In the genomic region with DNA sequence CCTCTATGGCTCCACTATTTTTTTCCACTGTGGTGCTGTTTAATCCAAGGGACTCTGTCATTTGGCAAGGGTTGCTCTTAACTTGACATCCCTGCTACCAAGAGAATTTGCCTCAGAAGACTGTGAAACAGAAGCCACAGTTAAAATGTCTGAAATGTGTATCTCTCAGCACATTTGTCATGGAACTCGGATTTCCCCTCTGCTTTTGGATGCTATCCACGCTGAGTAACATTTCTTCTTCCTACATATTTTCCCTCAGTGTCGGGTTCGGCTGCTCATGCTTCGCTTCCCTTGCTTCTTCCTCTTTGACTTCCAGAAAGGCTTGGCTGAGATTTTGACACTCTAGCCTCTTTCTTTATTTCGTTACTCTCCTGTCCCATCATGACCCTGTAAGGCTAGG, we compare ENCODE assay signal across 27 mouse cellular contexts.
DNase-seq lines count a peak whose midpoint lies in the region; ATAC-seq and TF ChIP-seq lines count a peak whose summit lies in the region.
"Had no signal": no experiment of that assay in that cellular context is flagged by ENCODE, and none has a peak within 500 bp of the region (broad histone marks: within the 10 kb centered on the region; RNA-seq: fewer than 3 reads in every experiment).

No protein-coding gene starts in this region.

- no peaks in the 10 kb centered on the region for H3K4me1 ChIP-seq in forebrain, postnatal 0 days (ENCODE audit: insufficient read depth)
- H3K4me1 ChIP-seq in forebrain, embryonic 12.5 days = no peaks in the 10 kb centered on the region
- no peaks in the 10 kb centered on the region for H3K4me1 ChIP-seq in lung, embryonic 14.5 days (ENCODE audit: insufficient read depth)
- H3K4me1 ChIP-seq: embryonic facial prominence, embryonic 13.5 days; forebrain, embryonic 10.5 days; hindbrain, embryonic 13.5 days; intestine, embryonic 15.5 days had no signal

- no peak overlapping the region for H3K4me3 ChIP-seq in forebrain, postnatal 0 days (ENCODE audit: low read depth, low read length)
- no peak overlapping the region for H3K4me3 ChIP-seq in forebrain, embryonic 12.5 days (replicated peaks)
- no peak overlapping the region for H3K4me3 ChIP-seq in lung, embryonic 14.5 days (ENCODE audit: low read depth, low read length)
- H3K4me3 ChIP-seq: embryonic facial prominence, embryonic 13.5 days; forebrain, embryonic 10.5 days; gastrocnemius, adult 2 months; hindbrain, embryonic 13.5 days; intestine, embryonic 15.5 days had no signal

- H3K4me2 ChIP-seq in forebrain, postnatal 0 days (ENCODE audit: low read depth) = no peak overlapping the region
- H3K4me2 ChIP-seq in forebrain, embryonic 12.5 days = no peak overlapping the region
- H3K4me2 ChIP-seq in lung, embryonic 14.5 days = no peak overlapping the region
- H3K4me2 ChIP-seq: embryonic facial prominence, embryonic 13.5 days; heart, embryonic 11.5 days; hindbrain, embryonic 13.5 days; intestine, embryonic 15.5 days had no signal

- no peaks in the 10 kb centered on the region for H3K36me3 ChIP-seq in forebrain, postnatal 0 days (ENCODE audit: insufficient read depth)
- no peaks in the 10 kb centered on the region for H3K36me3 ChIP-seq in forebrain, embryonic 12.5 days (replicated peaks)
- H3K36me3 ChIP-seq in lung, embryonic 14.5 days (ENCODE audit: insufficient read depth) = no peaks in the 10 kb centered on the region
- H3K36me3 ChIP-seq: embryonic facial prominence, embryonic 13.5 days; forebrain, embryonic 10.5 days; G1E; hindbrain, embryonic 13.5 days; intestine, embryonic 15.5 days had no signal

- no peak for ATAC-seq in forebrain, postnatal 0 days
- no peak for ATAC-seq in forebrain, embryonic 12.5 days (ENCODE audit: low FRiP score)
- no peak for ATAC-seq in lung, embryonic 14.5 days (ENCODE audit: insufficient read depth)
- ATAC-seq: forebrain, embryonic 14.5 days; hindbrain, embryonic 16.5 days; intestine, embryonic 15.5 days; Patski had no signal

- no peaks in the 10 kb centered on the region for H3K9me3 ChIP-seq in forebrain, postnatal 0 days (ENCODE audit: low read length)
- H3K9me3 ChIP-seq in forebrain, embryonic 12.5 days = no peaks in the 10 kb centered on the region
- no peaks in the 10 kb centered on the region for H3K9me3 ChIP-seq in lung, embryonic 14.5 days (ENCODE audit: low read depth, low read length)
- H3K9me3 ChIP-seq: embryonic facial prominence, embryonic 13.5 days; forebrain, embryonic 10.5 days; G1E; hindbrain, embryonic 13.5 days; intestine, embryonic 15.5 days had no signal

- no peak overlapping the region for H3K9ac ChIP-seq in forebrain, postnatal 0 days
- H3K9ac ChIP-seq in forebrain, embryonic 12.5 days = no peak overlapping the region
- no peak overlapping the region for H3K9ac ChIP-seq in lung, embryonic 14.5 days
- H3K9ac ChIP-seq: embryonic facial prominence, embryonic 13.5 days; hindbrain, embryonic 13.5 days; intestine, embryonic 15.5 days had no signal

- no peak overlapping the region for H3K27ac ChIP-seq in forebrain, postnatal 0 days (ENCODE audit: low read depth, low read length)
- H3K27ac ChIP-seq in forebrain, embryonic 12.5 days = no peak overlapping the region
- no peak overlapping the region for H3K27ac ChIP-seq in lung, embryonic 14.5 days (ENCODE audit: low read depth)
- H3K27ac ChIP-seq: embryonic facial prominence, embryonic 13.5 days; forebrain, embryonic 10.5 days; gastrocnemius, adult 2 months; hindbrain, embryonic 13.5 days; intestine, embryonic 15.5 days had no signal

- peak; percentile 24 for DNase-seq in forebrain, postnatal 0 days
- DNase-seq in lung, embryonic 14.5 days = peak; percentile 5
- DNase-seq in lung, postnatal 10 days = no peak
- DNase-seq in frontal cortex, postnatal 36 days (ENCODE audit: low spot score in 2 of 2) = peak; percentile 23 to 49
- DNase-seq in ovary, postnatal 10 days (ENCODE audit: low spot score) = no peak
- DNase-seq: adrenal gland, postnatal 10 days; adrenal gland, postnatal 36 days; B cell, adult 2 months; cerebellum, adult 11 months; cerebellum, adult 2 months; cerebellum, adult 9-11 months; cerebellum, postnatal 25 days; gastrocnemius, adult 2 months; gastrocnemius, postnatal 14 days; heart, adult 11 months; kidney, adult 11 months had no signal

- TF ChIP-seq CTCF in forebrain, postnatal 0 days (IDR thresholded peaks at IDR 0.05; ENCODE audit: low read depth) = no peak
- TF ChIP-seq CTCF in lung, embryonic 14.5 days (IDR thresholded peaks at IDR 0.05; ENCODE audit: low read depth) = no peak

- WGBS in forebrain, postnatal 0 days = 68% methylated on average over 6 of the region's 6 CpGs
- 90% methylated on average over 6 of the region's 6 CpGs for WGBS in forebrain, embryonic 12.5 days
- WGBS in lung, embryonic 14.5 days = 53% methylated on average over 6 of the region's 6 CpGs

- no peaks in the 10 kb centered on the region for H3K27me3 ChIP-seq in forebrain, postnatal 0 days (ENCODE audit: insufficient read depth, low read length)
- H3K27me3 ChIP-seq in forebrain, embryonic 12.5 days = no peaks in the 10 kb centered on the region
- H3K27me3 ChIP-seq in lung, embryonic 14.5 days (ENCODE audit: insufficient read depth, low read length) = no peaks in the 10 kb centered on the region
- H3K27me3 ChIP-seq: CH12.LX; embryonic facial prominence, embryonic 13.5 days; hindbrain, embryonic 13.5 days; intestine, embryonic 15.5 days; Patski had no signal

Comparison
In these comparisons a context has a peak if more than half of its experiments do, and no peak if none do; other contexts are left out.
1. DNase-seq: peak in forebrain, postnatal 0 days (single experiment), lung, embryonic 14.5 days (single experiment) and frontal cortex, postnatal 36 days (2 of 2); none in lung, postnatal 10 days (single experiment) and ovary, postnatal 10 days (single experiment).